Comparison of ENCODE assay signal across 10 mouse cellular contexts in the genomic region with DNA sequence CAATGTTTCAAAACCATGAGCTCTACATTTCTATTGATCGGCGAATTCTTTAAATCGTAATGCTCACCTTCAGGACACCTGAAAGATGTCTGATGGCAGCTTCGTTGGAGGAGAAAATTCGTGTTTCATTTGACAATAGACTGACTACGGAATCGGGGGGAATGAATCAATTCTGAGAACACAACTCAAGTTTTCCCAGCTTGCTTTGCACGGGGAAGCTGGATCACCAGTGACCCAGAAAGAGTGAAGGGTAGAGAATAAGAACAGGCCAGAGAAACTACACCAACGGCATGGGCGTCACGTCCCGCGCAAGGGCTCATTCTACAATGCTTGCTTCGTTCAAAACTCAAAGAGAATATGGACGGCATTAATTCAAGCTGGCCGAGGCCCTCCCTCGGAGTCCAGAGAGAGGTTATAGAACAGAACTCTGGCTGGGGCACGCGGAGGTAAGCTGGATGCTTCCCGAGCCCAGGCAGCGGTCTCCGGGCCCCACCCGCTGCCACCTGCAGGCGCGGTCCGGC. TPM values are rescaled to one million over a fixed set of nuclear protein-coding genes. Genes with fewer than 3 reads are reported as not detected.
DNase-seq lines count a peak whose midpoint lies in the region; ATAC-seq and TF ChIP-seq lines count a peak whose summit lies in the region.
"Had no signal": no experiment of that assay in that cellular context is flagged by ENCODE, and none has a peak within 500 bp of the region (broad histone marks: within the 10 kb centered on the region; RNA-seq: fewer than 3 reads in every experiment).

No protein-coding gene starts in this region.

- peak overlapping the region; percentile 82 for H3K9ac ChIP-seq in heart, embryonic 16.5 days (ENCODE audit: low read length)
- peak overlapping the region; percentile 83 for H3K9ac ChIP-seq in MEL (ENCODE audit: control insufficient read depth, low read depth, low read length, poor library complexity, severe bottlenecking)
- peak overlapping the region; percentile 84 for H3K9ac ChIP-seq in hindbrain, embryonic 11.5 days (ENCODE audit: low read depth, low read length)
- H3K9ac ChIP-seq in midbrain, embryonic 11.5 days (ENCODE audit: low read length), result peak overlapping the region; percentile 89

- no peaks in the 10 kb centered on the region for H3K27me3 ChIP-seq in heart, embryonic 16.5 days (ENCODE audit: control insufficient read depth, insufficient read depth, low read length)
- H3K27me3 ChIP-seq in MEL (ENCODE audit: control insufficient read depth in 1 of 2, insufficient read depth in 2 of 2, low read length in 2 of 2), result no peaks in the 10 kb centered on the region
- no peaks in the 10 kb centered on the region for H3K27me3 ChIP-seq in hindbrain, embryonic 11.5 days (ENCODE audit: control insufficient read depth, insufficient read depth, low read length)
- H3K27me3 ChIP-seq in midbrain, embryonic 11.5 days (ENCODE audit: control insufficient read depth, insufficient read depth, low read length), result no peaks in the 10 kb centered on the region
- H3K27me3 ChIP-seq: Patski had no signal

- peak overlapping the region; percentile 87 for H3K27ac ChIP-seq in heart, embryonic 16.5 days (ENCODE audit: low read length)
- H3K27ac ChIP-seq in MEL (ENCODE audit: control insufficient read depth, low read depth, low read length), result peak overlapping the region; percentile 48
- H3K27ac ChIP-seq in hindbrain, embryonic 11.5 days (ENCODE audit: low read depth, low read length), result peak overlapping the region; percentile 80
- peak overlapping the region; percentile 65 for H3K27ac ChIP-seq in midbrain, embryonic 11.5 days (ENCODE audit: low read depth, low read length)

- H3K9me3 ChIP-seq in heart, embryonic 16.5 days (replicated peaks; ENCODE audit: control insufficient read depth, low read length), result no peaks in the 10 kb centered on the region
- H3K9me3 ChIP-seq in MEL (replicated peaks; ENCODE audit: insufficient read depth, low read length), result no peaks in the 10 kb centered on the region
- no peaks in the 10 kb centered on the region for H3K9me3 ChIP-seq in hindbrain, embryonic 11.5 days (ENCODE audit: control insufficient read depth, low read length)
- no peaks in the 10 kb centered on the region for H3K9me3 ChIP-seq in midbrain, embryonic 11.5 days (ENCODE audit: control insufficient read depth, low read length)

- no peak for ATAC-seq in heart, embryonic 16.5 days (replicated peaks; ENCODE audit: extremely low read depth, insufficient read depth, low FRiP score)
- ATAC-seq in hindbrain, embryonic 11.5 days (ENCODE audit: low FRiP score), result no peak
- ATAC-seq in midbrain, embryonic 11.5 days (ENCODE audit: low FRiP score), result no peak

- 6% methylated on average over 26 of the region's 26 CpGs for WGBS in heart, embryonic 16.5 days
- WGBS in hindbrain, embryonic 11.5 days, result 8% methylated on average over 26 of the region's 26 CpGs
- 7% methylated on average over 26 of the region's 26 CpGs for WGBS in midbrain, embryonic 11.5 days

- H3K4me1 ChIP-seq in heart, embryonic 16.5 days (ENCODE audit: control insufficient read depth, insufficient read depth, low read length), result peaks cover 30% of the 10 kb centered on the region
- H3K4me1 ChIP-seq in MEL (ENCODE audit: control insufficient read depth in 1 of 2, insufficient read depth in 2 of 2, low read length in 2 of 2), result peaks cover 4 to 22% of the 10 kb centered on the region in 2 experiments; a peak in 3 of 4 replicates
- H3K4me1 ChIP-seq in hindbrain, embryonic 11.5 days (replicated peaks; ENCODE audit: control insufficient read depth, insufficient read depth, low read length), result peaks cover 19% of the 10 kb centered on the region
- H3K4me1 ChIP-seq in midbrain, embryonic 11.5 days (ENCODE audit: control insufficient read depth, insufficient read depth, low read length), result peaks cover 34% of the 10 kb centered on the region

- H3K4me2 ChIP-seq in heart, embryonic 16.5 days (ENCODE audit: low read depth, low read length), result peak overlapping the region; percentile 78
- H3K4me2 ChIP-seq in hindbrain, embryonic 11.5 days (replicated peaks; ENCODE audit: low read depth, low read length), result peak overlapping the region; percentile 57
- peak overlapping the region; percentile 73 for H3K4me2 ChIP-seq in midbrain, embryonic 11.5 days

- TF ChIP-seq RAD21 in MEL (IDR thresholded peaks at IDR 0.05; ENCODE audit: low read depth, low read length), result no peak

- TF ChIP-seq CTCF in MEL (IDR thresholded peaks at IDR 0.05 in 2 of 3, conservative IDR thresholded peaks at IDR 0.05 in 1 of 3; ENCODE audit: control insufficient read depth in 1 of 3, insufficient read depth in 1 of 3, low read depth in 2 of 3, low read length in 3 of 3, poor library complexity in 1 of 3, severe bottlenecking in 1 of 3), result no peak

- H3K4me3 ChIP-seq in heart, embryonic 16.5 days (ENCODE audit: low read length), result peak overlapping the region; percentile 84
- H3K4me3 ChIP-seq in MEL (ENCODE audit: control insufficient read depth in 1 of 2, insufficient read depth in 1 of 2, low read depth in 2 of 2, low read length in 2 of 2), result peak overlapping the region; percentile 74
- peak overlapping the region; percentile 93 for H3K4me3 ChIP-seq in hindbrain, embryonic 11.5 days (ENCODE audit: low read depth, low read length)
- peak overlapping the region; percentile 94 for H3K4me3 ChIP-seq in midbrain, embryonic 11.5 days (ENCODE audit: low read depth, low read length)

- DNase-seq in heart, adult 18-20 months, result no peak
- DNase-seq in MEL (ENCODE audit: low read depth, low spot score), result no peak
- no peak for DNase-seq in hindbrain, embryonic 11.5 days (ENCODE audit: low spot score)
- peak; percentile 85 for DNase-seq in midbrain, embryonic 11.5 days (ENCODE audit: low spot score, missing footprints)
- DNase-seq in ovary, postnatal 10 days (ENCODE audit: low spot score), result no peak
- DNase-seq in adrenal gland, adult (ENCODE audit: inconsistent age in 2 of 2, low spot score in 1 of 2), result no peak
- DNase-seq in left cerebral cortex, adult 11 months (ENCODE audit: low spot score), result no peak

- peak; percentile 14 to 45; a peak in 1 of 4 replicates for TF ChIP-seq POLR2A in MEL (IDR thresholded peaks at IDR 0.05; ENCODE audit: control insufficient read depth in 1 of 2, insufficient read depth in 1 of 2, low read depth in 1 of 2, low read length in 2 of 2, poor library complexity in 1 of 2)

- H3K79me2 ChIP-seq in MEL (ENCODE audit: control insufficient read depth, insufficient read depth, low read length, poor library complexity), result peaks cover 11% of the 10 kb centered on the region

- peaks cover 3% of the 10 kb centered on the region; the same call in 1 of the 2 replicates for H3K36me3 ChIP-seq in heart, embryonic 16.5 days (ENCODE audit: control insufficient read depth, insufficient read depth)
- peaks cover 0 to 17% of the 10 kb centered on the region in 2 experiments; a peak in 2 of 4 replicates for H3K36me3 ChIP-seq in MEL (ENCODE audit: control insufficient read depth in 1 of 2, insufficient read depth in 2 of 2, low read length in 2 of 2)
- peaks cover 6% of the 10 kb centered on the region; the same call in 1 of the 2 replicates for H3K36me3 ChIP-seq in hindbrain, embryonic 11.5 days (ENCODE audit: control insufficient read depth, insufficient read depth, low read length)
- H3K36me3 ChIP-seq in midbrain, embryonic 11.5 days (ENCODE audit: control insufficient read depth, insufficient read depth, low read length), result 0 out of 2 replicates have a peak, but pooled peaks cover 3% of the 10 kb centered on the region

- TF ChIP-seq EP300 in MEL (IDR thresholded peaks at IDR 0.05; ENCODE audit: low read depth in 1 of 2, low read length in 2 of 2), result no peak

RNA-seq across cellular contexts. Expression of gene Clcn6, which starts 0.5 kb away (rescaled TPM):
- polyA plus RNA-seq in heart, embryonic 16.5 days (2015; fragmentation: Nextera tagmentation; extraction: Ambion mirVana), result 6.8 and 7.1 TPM in 2 replicates
- 1 to 10 TPM; 7.8 to 8.0 TPM for total RNA-seq in heart, adult 18-20 months (2021)
- 5.8 and 8.2 TPM in 2 replicates for total RNA-seq in MEL (2012; rRNA removed)
- 10 to 100 TPM in 1 of 2 experiments, not detected in 1; 17.5 TPM for polyA plus RNA-seq in MEL (2012; ENCODE audit: insufficient read depth in 1 of 2, insufficient read length in 2 of 2, low read depth in 1 of 2, low replicate concordance in 2 of 2, missing spikeins in 1 of 2)
- 21.7 and 26.2 TPM in 2 replicates for polyA plus RNA-seq in hindbrain, embryonic 11.5 days (2014; fragmentation: Nextera tagmentation; extraction: Ambion mirVana)
- polyA plus RNA-seq in midbrain, embryonic 11.5 days (2014; fragmentation: Nextera tagmentation; extraction: Ambion mirVana), result 19.2 and 20.2 TPM in 2 replicates

RNA-seq across cellular contexts. Expression of gene Mthfr, which starts 0.7 kb away (rescaled TPM):
- 11.7 and 13.9 TPM in 2 replicates for polyA plus RNA-seq in heart, embryonic 16.5 days (2015; fragmentation: Nextera tagmentation; extraction: Ambion mirVana)
- 10 to 100 TPM in 1 of 2 experiments, 1 to 10 TPM in 1; 7.9 to 10.7 TPM for total RNA-seq in heart, adult 18-20 months (2021)
- 7.4 and 12.4 TPM in 2 replicates for total RNA-seq in MEL (2012; rRNA removed)
- 10 to 100 TPM in 1 of 2 experiments, not detected in 1; 15.5 TPM for polyA plus RNA-seq in MEL (2012; ENCODE audit: insufficient read depth in 1 of 2, insufficient read length in 2 of 2, low read depth in 1 of 2, low replicate concordance in 2 of 2, missing spikeins in 1 of 2)
- 18.0 and 19.6 TPM in 2 replicates for polyA plus RNA-seq in hindbrain, embryonic 11.5 days (2014; fragmentation: Nextera tagmentation; extraction: Ambion mirVana)
- polyA plus RNA-seq in midbrain, embryonic 11.5 days (2014; fragmentation: Nextera tagmentation; extraction: Ambion mirVana), result 17.8 and 18.9 TPM in 2 replicates

RNA-seq across cellular contexts. Expression of gene Nppa, which starts 37.6 kb away (rescaled TPM):
- 4,431 and 6,649 TPM in 2 replicates for polyA plus RNA-seq in heart, embryonic 16.5 days (2015; fragmentation: Nextera tagmentation; extraction: Ambion mirVana)
- total RNA-seq in heart, adult 18-20 months (2021), result 1,000 to 10,000 TPM; 1,365 to 1,908 TPM
- total RNA-seq in MEL (2012; rRNA removed), result not detected in 2 replicates
- under 1 TPM in 1 of 2 experiments, not detected in 1; 0.26 TPM for polyA plus RNA-seq in MEL (2012; ENCODE audit: insufficient read depth in 1 of 2, insufficient read length in 2 of 2, low read depth in 1 of 2, low replicate concordance in 2 of 2, missing spikeins in 1 of 2)
- polyA plus RNA-seq in hindbrain, embryonic 11.5 days (2014; fragmentation: Nextera tagmentation; extraction: Ambion mirVana), result not detected in 2 replicates
- 0.51 and 0.68 TPM in 2 replicates for polyA plus RNA-seq in midbrain, embryonic 11.5 days (2014; fragmentation: Nextera tagmentation; extraction: Ambion mirVana)
- total RNA-seq: gastrocnemius, adult 18-20 months had no signal

RNA-seq across cellular contexts. Expression of gene Agtrap, which starts 49.7 kb away (rescaled TPM):
- 17.2 and 17.9 TPM in 2 replicates for polyA plus RNA-seq in heart, embryonic 16.5 days (2015; fragmentation: Nextera tagmentation; extraction: Ambion mirVana)
- 10 to 100 TPM; 47.8 to 50.4 TPM for total RNA-seq in heart, adult 18-20 months (2021)
- 5.0 and 6.4 TPM in 2 replicates for total RNA-seq in MEL (2012; rRNA removed)
- polyA plus RNA-seq in MEL (2012; ENCODE audit: insufficient read depth in 1 of 2, insufficient read length in 2 of 2, low read depth in 1 of 2, low replicate concordance in 2 of 2, missing spikeins in 1 of 2), result 10 to 100 TPM in 1 of 2 experiments, not detected in 1; 16.0 TPM
- 8.8 and 10.9 TPM in 2 replicates for polyA plus RNA-seq in hindbrain, embryonic 11.5 days (2014; fragmentation: Nextera tagmentation; extraction: Ambion mirVana)
- 11.7 TPM in 2 replicates for polyA plus RNA-seq in midbrain, embryonic 11.5 days (2014; fragmentation: Nextera tagmentation; extraction: Ambion mirVana)

RNA-seq across cellular contexts. Expression of gene Nppb, which starts 52.6 kb away (rescaled TPM):
- polyA plus RNA-seq in heart, embryonic 16.5 days (2015; fragmentation: Nextera tagmentation; extraction: Ambion mirVana), result 159 and 197 TPM in 2 replicates
- 100 to 1,000 TPM; 170 to 310 TPM for total RNA-seq in heart, adult 18-20 months (2021)
- not detected in 2 replicates for total RNA-seq in MEL (2012; rRNA removed)
- not detected for polyA plus RNA-seq in MEL (2012; ENCODE audit: insufficient read depth in 1 of 2, insufficient read length in 2 of 2, low read depth in 1 of 2, low replicate concordance in 2 of 2, missing spikeins in 1 of 2)
- polyA plus RNA-seq in hindbrain, embryonic 11.5 days (2014; fragmentation: Nextera tagmentation; extraction: Ambion mirVana), result 0.23 and 0.39 TPM in 2 replicates
- 0.23 and 0.29 TPM in 2 replicates for polyA plus RNA-seq in midbrain, embryonic 11.5 days (2014; fragmentation: Nextera tagmentation; extraction: Ambion mirVana)
- total RNA-seq: gastrocnemius, adult 18-20 months had no signal

Comparison
In these comparisons a context has a peak if more than half of its experiments do, and no peak if none do; other contexts are left out.
1. RNA of gene Nppa, which starts 37.6 kb away (polyA plus RNA-seq): 4,431 to 6,649 TPM in heart, embryonic 16.5 days; 0.51 to 0.68 TPM in midbrain, embryonic 11.5 days, 0.26 TPM in MEL and not detected in hindbrain, embryonic 11.5 days; every median in the first group is over 1,000 times any median in the second.
2. Peak in every context shown above with its lines, with median percentiles within 50 percentile points of each other: H3K27ac ChIP-seq, H3K4me2 ChIP-seq, H3K4me3 ChIP-seq and H3K9ac ChIP-seq.